Mouse (Mus musculus): ENCODE results near the gene Aadacl3.

DNA sequence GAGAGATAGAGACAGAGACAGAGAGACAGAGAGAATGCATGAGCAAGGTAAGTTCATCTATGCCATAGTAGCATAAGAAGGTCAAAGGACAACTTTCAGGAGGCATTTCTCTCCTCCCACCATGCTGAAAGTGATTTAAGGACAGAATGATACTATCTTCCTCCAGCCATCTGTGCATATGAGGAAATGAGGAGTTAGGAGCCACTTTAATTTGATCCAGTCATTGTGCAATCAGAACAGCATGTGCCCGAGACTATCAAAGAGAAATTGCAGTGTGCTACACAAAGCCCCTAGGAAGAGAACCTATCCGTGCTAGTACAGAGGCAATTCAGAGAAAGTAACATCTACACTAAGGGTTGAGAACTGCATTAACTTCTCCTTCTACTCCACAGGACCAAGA, 15.0 kb downstream of the Aadacl3 start:
- TF ChIP-seq MYOG (IDR thresholded peaks at IDR 0.05; ENCODE audit: control insufficient read depth in 1 of 3, insufficient read depth in 1 of 3, insufficient read length in 2 of 3, low read depth in 2 of 3) (no peak), POLR2A (IDR thresholded peaks at IDR 0.05; ENCODE audit: insufficient read length, low read depth) (no peak), TCF12 (IDR thresholded peaks at IDR 0.05; ENCODE audit: insufficient read depth, poor library complexity, severe bottlenecking) (no peak), POLR2AphosphoS2 (IDR thresholded peaks at IDR 0.05; ENCODE audit: insufficient read length, low read depth) (no peak), USF1 (IDR thresholded peaks at IDR 0.05; ENCODE audit: low read depth) (no peak), MYOD1 (IDR thresholded peaks at IDR 0.05; ENCODE audit: control insufficient read depth in 1 of 3, insufficient read length in 2 of 3, low read depth in 2 of 3) (no peak), E2F4 (IDR thresholded peaks at IDR 0.05; ENCODE audit: insufficient read depth) (no peak), TCF3 (IDR thresholded peaks at IDR 0.05; ENCODE audit: insufficient read length, low read depth) (no peak), CEBPB (IDR thresholded peaks at IDR 0.05; ENCODE audit: insufficient read depth, poor library complexity, severe bottlenecking) (no peak), MAX (IDR thresholded peaks at IDR 0.05; ENCODE audit: low read depth) (no peak), SRF (IDR thresholded peaks at IDR 0.05; ENCODE audit: control insufficient read depth, insufficient read length, low read depth) (no peak), REST (IDR thresholded peaks at IDR 0.05; ENCODE audit: insufficient read depth, insufficient read length) (no peak)
